Mouse (Mus musculus) inflammation-experienced regulatory T-cells, adult 6 months (primary cell): ENCODE results near the gene Pnpla3. TPM values are rescaled to one million over a fixed set of nuclear protein-coding genes. Genes with fewer than 3 reads are reported as not detected.

ENCODE experiments used
- ATAC-seq: one replicate; pipeline ENCODE4 v1.8.0; 2017
- polyA plus RNA-seq, 3 experiments: library from polyadenylated mRNA; unstranded; fragments of 100-300 nt; shearing (Covaris generic); gene quantifications; one replicate each; pipeline ENCODE4 v1.2.1; 2017

Pnpla3 gene
- polyA plus RNA-seq, 3 experiments from 2014 or later = 0.61 TPM; not detected in 2

DNA sequence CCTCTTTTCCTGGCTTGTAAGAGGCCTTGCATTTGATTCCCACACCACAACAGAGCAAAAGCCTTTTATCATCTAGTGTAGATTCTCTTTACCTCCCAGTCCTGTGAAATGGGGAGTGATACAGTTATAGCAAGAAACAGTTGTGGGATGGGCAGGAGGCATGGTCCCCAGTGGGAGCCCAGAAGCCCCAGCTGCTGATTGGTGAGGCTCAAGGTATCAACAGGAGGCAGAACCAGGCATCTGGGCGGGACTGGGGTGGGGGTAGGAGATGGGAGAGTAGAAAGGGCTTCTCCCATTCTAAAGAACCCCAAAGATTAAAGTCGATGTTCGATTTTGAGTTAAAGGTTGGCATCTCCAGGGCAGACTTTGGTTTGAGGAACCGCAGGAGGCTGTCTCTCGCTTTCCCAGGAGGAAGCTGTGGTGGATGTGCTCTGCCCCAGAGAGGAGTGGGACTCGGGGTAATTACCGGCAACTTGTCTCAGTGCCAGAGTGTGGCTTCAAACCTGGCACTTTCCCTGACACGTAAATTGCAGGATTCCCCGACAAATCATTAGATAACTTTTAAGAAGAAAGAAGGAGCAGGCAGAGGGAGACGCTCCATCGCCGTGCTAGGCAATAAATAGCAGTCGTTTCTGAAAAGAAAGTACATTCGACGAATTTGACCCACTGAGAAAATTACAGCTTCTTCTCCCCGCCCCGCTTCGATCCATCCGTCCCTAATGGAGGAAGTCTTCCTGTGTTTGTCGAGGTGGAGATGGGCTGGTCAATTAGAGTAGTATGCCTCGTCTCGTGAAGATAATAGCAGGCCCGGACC, 50.5 kb downstream of the Pnpla3 start:
- ATAC-seq = no peak

DNA sequence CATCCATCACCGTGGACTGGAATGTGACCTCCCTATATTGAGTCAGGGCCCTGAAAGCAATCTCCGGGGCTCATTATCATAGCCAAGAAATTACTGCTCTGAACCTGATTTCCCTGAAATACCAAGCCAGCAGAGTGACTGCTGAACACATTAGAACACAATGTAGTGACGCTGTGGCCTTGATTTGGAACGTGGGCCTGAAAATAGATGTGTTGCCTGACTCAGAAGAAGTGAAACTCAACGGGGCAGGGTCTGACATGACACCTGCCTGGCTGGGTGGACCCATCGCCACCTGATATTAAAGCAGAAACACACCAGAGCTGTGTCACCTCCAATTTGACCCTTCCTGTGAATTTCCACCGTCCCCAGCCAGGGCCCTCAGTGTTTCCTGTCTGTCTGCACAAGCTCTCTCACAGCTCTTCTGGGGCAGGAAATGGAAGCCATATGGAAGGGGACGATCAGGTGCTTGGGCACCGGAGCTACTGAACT, 51.2 kb downstream of the Pnpla3 start:
- ATAC-seq = no peak

DNA sequence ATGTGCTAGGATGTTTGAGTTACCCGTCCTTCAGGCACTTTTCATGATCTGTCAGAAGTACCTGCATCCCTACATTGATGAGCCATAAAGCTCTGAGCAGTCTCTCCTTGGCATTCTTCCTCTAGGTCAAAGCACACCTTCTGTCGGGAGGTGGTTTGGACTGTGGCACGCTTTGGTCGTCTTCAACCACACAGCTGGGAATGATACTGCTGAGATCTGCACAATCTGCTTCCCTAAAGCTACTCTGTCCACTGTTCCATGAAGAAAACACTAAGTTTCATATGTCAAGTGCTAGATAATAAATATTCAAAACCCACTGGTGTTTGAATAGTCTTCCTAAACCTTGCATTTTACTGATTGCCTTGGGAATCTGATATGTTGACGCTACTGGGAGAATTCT, 53.9 kb downstream of the Pnpla3 start:
- no peak for ATAC-seq

DNA sequence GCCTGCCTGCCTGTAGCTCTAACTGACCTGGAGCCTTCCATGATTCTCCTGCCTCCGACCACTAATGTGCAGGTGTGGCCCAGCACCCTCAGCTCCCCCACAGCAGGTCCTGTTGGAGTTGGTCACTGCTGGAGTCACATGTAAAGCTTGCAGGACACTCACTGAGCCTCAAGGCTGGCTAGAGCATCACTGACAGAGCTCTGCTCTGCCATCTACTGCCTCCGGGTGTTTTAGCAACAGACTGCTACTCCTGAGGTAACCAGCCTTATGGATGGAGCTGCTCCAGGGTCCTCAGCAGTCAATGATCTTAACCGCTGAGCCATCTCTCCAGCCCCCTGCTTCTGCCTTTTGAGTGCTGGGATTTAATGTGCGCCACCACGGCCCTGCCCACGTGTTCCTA, 55.8 kb downstream of the Pnpla3 start:
- no peak for ATAC-seq

DNA sequence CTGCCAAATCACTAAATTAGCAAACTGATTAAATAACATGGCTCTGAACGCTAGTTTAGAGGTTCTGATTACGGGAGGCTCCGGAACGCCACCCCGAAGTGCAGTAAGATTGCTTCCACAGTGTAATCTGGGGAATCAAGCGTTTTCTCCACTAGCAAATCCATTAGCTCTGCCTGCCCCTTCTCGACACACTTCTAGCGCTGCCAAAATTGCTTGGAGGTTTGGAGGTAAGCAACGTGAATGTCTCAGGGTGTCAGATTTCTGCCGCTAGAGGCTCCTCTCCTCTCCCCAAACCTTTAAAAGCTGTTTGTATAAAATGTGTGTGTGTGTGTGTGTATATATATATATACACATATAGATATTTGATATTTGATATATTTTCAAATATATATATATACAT, 57.1 kb downstream of the Pnpla3 start:
- ATAC-seq = no peak

DNA sequence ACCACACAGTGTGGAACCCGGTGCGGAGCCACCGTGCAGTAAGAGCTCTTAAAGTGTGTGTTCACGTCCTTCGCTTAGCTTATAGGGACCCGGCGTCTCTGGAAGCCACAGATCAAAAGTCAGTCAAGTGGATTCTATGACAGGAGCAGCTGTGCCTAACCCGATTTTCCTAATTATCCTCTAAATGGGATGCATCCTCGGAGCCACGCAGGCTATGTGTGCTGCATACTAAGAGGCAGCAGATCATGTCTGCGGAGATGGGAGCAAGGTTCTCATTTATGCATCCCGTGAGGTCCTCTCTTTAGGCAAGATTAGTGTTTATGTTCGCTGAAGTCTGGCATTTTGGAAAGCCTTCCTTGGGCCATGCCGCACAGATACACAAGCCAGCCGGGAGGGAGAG, 59.3 kb downstream of the Pnpla3 start:
- ATAC-seq = no peak

DNA sequence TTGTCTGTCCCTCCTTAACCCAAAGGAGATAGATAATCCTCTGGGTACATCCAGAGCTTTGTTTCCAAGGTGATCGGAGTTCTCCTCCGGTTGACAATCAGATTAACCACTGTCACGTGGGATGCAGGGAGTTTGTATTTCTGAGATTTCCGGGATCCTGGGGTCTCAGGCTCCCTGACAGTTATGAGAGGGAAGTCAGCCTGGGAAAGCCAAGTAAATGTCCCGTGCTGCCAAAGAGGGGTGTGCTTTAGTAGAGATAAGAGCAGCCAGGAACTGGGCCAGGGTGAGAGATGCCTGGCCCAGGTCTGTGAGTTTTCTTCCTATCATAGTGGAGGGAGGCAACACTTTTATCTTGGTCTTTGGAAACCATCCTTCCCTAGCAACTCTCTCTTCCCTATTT, 63.0 kb downstream of the Pnpla3 start:
- ATAC-seq = no peak

DNA sequence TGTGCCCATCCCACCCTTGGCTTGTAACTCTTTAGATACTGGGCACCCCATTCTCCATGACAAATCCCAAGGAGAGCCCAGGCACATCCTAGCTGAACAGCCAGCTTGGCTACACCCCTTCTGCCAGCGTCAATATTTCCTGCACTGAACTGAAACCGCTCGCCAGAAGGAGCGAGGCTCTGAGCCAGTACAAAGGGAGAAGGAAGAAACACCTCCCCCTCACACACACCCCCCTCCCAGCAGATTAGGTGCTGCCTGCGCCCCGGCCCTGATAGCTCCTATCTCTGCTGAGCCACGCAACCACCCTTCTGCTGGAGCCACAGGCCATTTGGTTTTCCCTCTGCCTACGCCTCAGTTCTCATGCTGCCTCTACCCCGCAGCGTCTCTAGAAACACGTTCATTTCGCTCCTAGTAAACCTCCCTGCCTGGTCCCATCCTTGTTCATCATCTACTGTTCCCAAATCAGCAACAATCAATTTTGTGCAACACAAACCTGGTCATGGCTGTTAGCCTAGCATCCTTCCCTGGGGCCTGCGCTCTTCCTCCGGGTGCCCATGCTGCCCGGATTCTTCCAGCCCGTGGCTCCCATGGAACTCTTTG, 63.6 kb downstream of the Pnpla3 start:
- no peak for ATAC-seq

DNA sequence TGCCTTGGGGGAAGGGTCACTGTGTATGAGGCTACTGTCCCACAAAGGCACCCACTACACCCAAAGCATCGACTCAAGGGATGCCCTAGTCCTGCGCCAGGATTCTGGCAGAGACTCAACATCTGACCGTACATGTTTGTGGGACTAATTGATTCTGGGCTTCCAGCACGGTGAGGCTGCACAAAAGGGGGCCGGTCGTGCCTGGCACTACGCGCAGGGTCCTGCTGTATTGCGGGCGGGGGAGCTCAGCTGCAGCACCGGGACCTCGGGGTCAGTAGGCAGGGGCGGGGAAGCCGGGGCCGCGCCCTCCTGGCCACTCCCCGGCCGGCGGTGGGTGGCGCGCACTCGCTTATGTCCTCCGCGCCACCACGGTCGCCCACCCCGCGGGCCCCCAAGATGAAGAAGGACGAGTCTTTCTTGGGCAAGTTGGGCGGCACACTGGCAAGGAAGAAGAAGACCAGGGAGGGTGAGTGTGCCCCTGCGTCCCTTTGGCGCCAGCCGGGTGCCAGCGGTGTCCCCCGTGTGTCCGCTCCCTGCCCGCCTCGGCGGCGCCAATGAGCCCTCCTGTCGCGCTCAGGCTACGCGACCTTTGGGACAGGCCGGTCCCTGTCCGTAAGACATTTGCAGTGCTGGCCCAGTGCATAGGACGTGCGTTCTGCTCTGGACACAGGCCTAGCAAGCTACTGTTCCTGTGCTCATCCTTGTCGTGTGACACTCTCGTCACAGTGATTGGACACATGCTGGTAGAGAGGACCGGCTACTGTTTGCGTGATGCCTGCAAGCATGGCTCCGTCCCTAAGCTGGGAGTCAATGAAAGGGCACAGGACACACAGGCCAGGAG, 64.3 kb downstream of the Pnpla3 start, which contains the start of gene Parvb:
TSS of gene Parvb (plus strand) at position 323 of the 841 bp plus-strand sequence.
- no peak for ATAC-seq

DNA sequence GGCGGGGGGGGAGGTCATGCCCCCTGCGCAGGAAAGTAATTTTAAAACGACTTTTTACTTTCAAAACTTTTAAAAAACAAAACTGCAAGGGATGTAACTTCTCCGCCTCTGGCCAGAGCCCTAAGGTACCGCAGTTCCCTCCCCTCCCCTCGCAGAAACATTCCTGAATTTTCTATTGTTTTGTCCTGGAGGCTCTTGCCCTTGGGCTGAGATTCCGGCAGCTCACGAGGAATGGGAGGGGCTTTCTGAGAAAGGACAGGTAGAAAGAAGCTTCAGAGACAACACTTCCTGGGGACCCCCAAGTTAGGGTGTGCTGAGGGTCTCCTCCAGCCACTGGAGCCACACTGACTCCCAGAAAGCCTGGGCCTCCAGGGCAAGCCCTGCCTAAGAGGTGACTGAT, 65.0 kb downstream of the Pnpla3 start:
- no peak for ATAC-seq

DNA sequence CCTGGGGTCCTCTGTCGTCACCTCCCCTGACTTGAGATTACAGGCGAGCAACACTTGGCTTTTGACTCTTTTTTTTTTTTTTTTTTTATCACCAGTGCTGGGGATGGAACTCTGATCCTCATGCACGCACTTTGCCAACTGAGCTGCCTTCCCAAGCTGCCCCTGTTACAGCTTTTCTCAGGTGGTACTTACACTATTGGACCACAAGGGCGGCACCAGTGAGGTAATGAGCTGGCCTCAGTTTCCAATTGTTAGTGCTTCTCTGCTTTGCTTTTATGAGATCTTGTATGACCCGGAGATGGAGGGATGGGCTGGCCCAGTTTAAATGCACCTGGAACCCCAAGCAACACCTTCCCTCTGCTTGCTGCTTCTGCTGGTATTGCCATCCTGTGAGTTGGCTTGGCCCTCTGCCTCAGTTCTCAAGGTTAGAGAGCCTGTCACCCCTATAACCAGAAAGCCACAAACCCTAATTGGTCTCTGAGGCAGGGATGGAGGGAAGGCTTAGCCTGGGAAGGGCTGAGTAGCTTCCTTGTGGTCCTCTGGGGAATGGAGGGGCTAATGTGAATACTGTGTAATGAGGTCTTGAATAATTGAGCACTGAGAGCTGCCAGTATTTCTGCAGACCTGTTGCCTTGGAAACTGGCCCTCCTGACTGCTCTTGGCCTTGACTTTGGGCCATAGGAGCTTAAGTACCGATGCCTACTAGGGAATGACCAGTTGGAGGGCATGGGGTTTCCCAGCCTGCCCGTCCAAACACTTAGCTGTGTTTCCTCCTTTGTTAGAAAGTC, 67.4 kb downstream of the Pnpla3 start:
- ATAC-seq = no peak

DNA sequence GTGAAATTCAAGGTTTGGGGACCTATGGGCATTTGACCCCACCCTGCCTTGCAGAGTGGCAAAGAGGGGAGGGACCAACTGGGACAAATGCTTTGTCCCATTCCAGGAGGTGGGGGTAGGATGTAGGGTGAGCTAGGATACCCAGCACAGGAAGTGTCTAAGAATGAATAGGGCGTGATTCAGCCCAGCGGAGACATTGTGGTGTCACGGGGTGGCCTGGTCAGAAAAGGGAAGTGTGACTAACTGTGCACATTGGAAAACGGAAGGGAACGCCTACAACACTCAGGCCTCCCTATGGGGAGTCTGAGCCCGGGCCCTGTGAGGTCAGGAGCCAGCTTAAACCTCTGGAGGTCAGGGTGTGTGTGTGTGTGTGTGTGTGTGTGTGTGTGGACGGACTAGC, 68.0 kb downstream of the Pnpla3 start:
- no peak for ATAC-seq

Other genes starting within 250 kb of the Pnpla3 start
- not detected for gene Efcab6, start 102.5 kb upstream of the Pnpla3 start, polyA plus RNA-seq
- under 1 TPM in 1 of 3 experiments, not detected in 2; 0.29 TPM for gene Sult4a1, start 62.1 kb upstream of the Pnpla3 start, polyA plus RNA-seq
- gene Pnpla5, start 44.7 kb upstream of the Pnpla3 start, polyA plus RNA-seq = not detected
- 10 to 100 TPM; 31.9 to 49.9 (median 46.9) TPM for gene Samm50, start 24.4 kb downstream of the Pnpla3 start, polyA plus RNA-seq
- gene Parvb, start 64.2 kb downstream of the Pnpla3 start, polyA plus RNA-seq = 1 to 10 TPM in 1 of 3 experiments, under 1 TPM in 1, not detected in 1; 0.89 to 2.1 TPM
- 10 to 100 TPM; 77.7 to 87.6 (median 81.4) TPM for gene Parvg, start 156.2 kb downstream of the Pnpla3 start, polyA plus RNA-seq